Mouse (Mus musculus): ENCODE measurements at regions not wholly inside any gene's neighbourhood (a gene's known extent, or its start where the extent isn't known, plus 50 kb on each side); places are given as distances from the start of the nearest gene placed in this dataset.

DNA sequence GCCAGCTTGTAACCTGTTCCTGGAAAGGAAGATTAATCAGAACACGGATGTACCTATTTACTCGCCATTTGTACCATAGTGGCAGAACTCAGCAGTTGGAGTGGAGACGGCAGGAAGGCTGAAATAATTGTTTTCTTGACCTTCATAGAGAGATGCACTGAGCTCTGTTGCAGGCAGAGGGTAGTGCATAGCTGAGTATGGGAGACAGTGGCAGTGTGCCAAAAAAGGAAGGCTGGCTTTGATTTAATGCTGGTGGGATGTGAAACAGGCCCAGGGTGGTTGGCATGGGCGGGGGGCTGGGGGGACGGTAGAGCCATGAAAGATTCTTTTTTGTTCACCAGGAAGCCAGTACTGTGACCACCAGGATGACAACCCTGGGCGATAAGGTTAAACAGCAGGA is 235.3 kb upstream of the Slc30a5 start:
- TF ChIP-seq POLR2A (IDR thresholded peaks at IDR 0.05; ENCODE audit: borderline replicate concordance, control insufficient read depth, low read depth, low read length) (no peak), CTCF (IDR thresholded peaks at IDR 0.05; ENCODE audit: control insufficient read depth, insufficient read depth, low read length) (no peak)
